Mouse (Mus musculus) limb, embryonic 14.5 days (tissue): ENCODE data around the gene Vmn1r181. TPM values are rescaled to one million over a fixed set of nuclear protein-coding genes. Genes with fewer than 3 reads are reported as not detected.
"Not testable (repeated sequence)": the region's sequence is repeated elsewhere in the genome, so short reads cannot be mapped to it uniquely, and the experiment has no call there.

Experiments
- ATAC-seq: fragments of 200-750 bp; cut with Nextera tagmentation; 2 replicates; pipeline ENCODE4 v1.8.0; 2017; ENCODE audit warnings: low read depth, moderate number of reproducible peaks, moderate TSS enrichment; ENCODE audit not compliant: low FRiP score
- DNase-seq: peaks from one replicate; pipeline ENCODE4 v3.0.0-alpha.2; 2015; ENCODE audit warnings: low spot score
- H3K27ac ChIP-seq: fragments of 300-500 bp; sonication (generic); replicated peaks from 2 replicates; pipeline ENCODE4 v1.5.1; 2014; ENCODE audit warnings: low read depth, mild to moderate bottlenecking, low read length, moderate library complexity, mixed read lengths
- H3K27me3 ChIP-seq: fragments of 300-500 bp; sonication (generic); 2 replicates; pipeline ENCODE4 v1.6.1; 2014; ENCODE audit warnings: low read length, mixed read lengths; ENCODE audit not compliant: control insufficient read depth, insufficient read depth
- H3K36me3 ChIP-seq: fragments of 300-500 bp; sonication (generic); 2 replicates; pipeline ENCODE4 v1.6.1; 2014; ENCODE audit warnings: mild to moderate bottlenecking, low read length, moderate library complexity, mixed read lengths; ENCODE audit not compliant: control insufficient read depth, insufficient read depth
- H3K4me1 ChIP-seq: fragments of 300-500 bp; sonication (generic); 2 replicates; pipeline ENCODE4 v1.6.1; 2014; ENCODE audit warnings: antibody characterized with exemption, low read length, mixed read lengths; ENCODE audit not compliant: control insufficient read depth, insufficient read depth
- H3K4me2 ChIP-seq: fragments of 300-500 bp; sonication (generic); replicated peaks from 2 replicates; pipeline ENCODE4 v1.6.1; 2014; ENCODE audit warnings: low read depth, mild to moderate bottlenecking, low read length, moderate library complexity; ENCODE audit not compliant: severe bottlenecking
- H3K4me3 ChIP-seq: fragments of 300-500 bp; sonication (generic); replicated peaks from 2 replicates; pipeline ENCODE4 v1.5.1; 2014; ENCODE audit warnings: low read length
- H3K9ac ChIP-seq: fragments of 300-500 bp; sonication (generic); 2 replicates; pipeline ENCODE4 v1.6.1; 2014; ENCODE audit warnings: mild to moderate bottlenecking, low read depth, low read length, moderate library complexity; ENCODE audit not compliant: severe bottlenecking
- H3K9me3 ChIP-seq: fragments of 300-500 bp; sonication (generic); 2 replicates; pipeline ENCODE4 v1.6.1; 2016; ENCODE audit warnings: low read length; ENCODE audit not compliant: control insufficient read depth
- POLR2A ChIP-seq: fragments of 200-500 bp; IDR thresholded peaks from 2 replicates; pipeline ENCODE4 v1.8.0; 2012; ENCODE audit warnings: inconsistent platforms, mild to moderate bottlenecking, moderate library complexity, borderline replicate concordance; ENCODE audit not compliant: insufficient read depth, insufficient read length; ENCODE audit errors: extremely low read depth
- WGBS: fragments of 180-500 bp; shearing (Covaris S2); extraction: QIAGEN DNeasy Blood & Tissue Kit; methylation state at CpG from one replicate; pipeline ENCODE4 v1.1.7; 2014; 5-methylcytosine and 5-hydroxymethylcytosine counted together
- polyA plus RNA-seq, 2 experiments: library from polyadenylated mRNA; depleted of rRNA in 1 of 2; stranded (reverse) in 1 of 2; unstranded in 1 of 2; fragments of >200 nt; fragmentation: Nextera tagmentation in 1 of 2; extraction: Ambion mirVana in 1 of 2; gene quantifications; 2 replicates each; pipeline versions ENCODE4 v1.2.1 to v1.2.3; 2012 to 2014

Vmn1r181 gene
- polyA plus RNA-seq (2012; rRNA removed) (not detected in 2 replicates), polyA plus RNA-seq (2014; fragmentation: Nextera tagmentation; extraction: Ambion mirVana) (not detected in 2 replicates)

GRCm38 (mm10) chr7:23974315-23974714, at the start of gene Vmn1r181:
Gene Vmn1r181 (plus strand): TSS chr7:23974615.
- not testable (repeated sequence) for H3K27me3 ChIP-seq, H3K4me2 ChIP-seq, H3K9me3 ChIP-seq, H3K9ac ChIP-seq, H3K27ac ChIP-seq, DNase-seq, ATAC-seq, H3K36me3 ChIP-seq, H3K4me3 ChIP-seq, H3K4me1 ChIP-seq
- WGBS: 83% methylated on average over 9 of the region's 9 CpGs

- 53% methylated on average over 2 of the region's 2 CpGs for WGBS
- Histone ChIP-seq H3K4me3 (no peak within 1 kb of the TSS), H3K4me1 (no peaks in the 10 kb centered on the region), H3K27ac (no peak within 1 kb of the TSS), H3K27me3 (no peaks in the 10 kb centered on the region), H3K9me3 (peaks cover 9% of the 10 kb centered on the region), H3K4me2 (no peak within 1 kb of the TSS), H3K9ac (no peak within 1 kb of the TSS), H3K36me3 (no peaks in the 10 kb centered on the region)
- TF ChIP-seq POLR2A: no peak
- ATAC-seq: no peak
- no peak for DNase-seq
Observed at GRCm38 (mm10) chr7:23926678-23927077, 47.7 kb upstream of the Vmn1r181 start, which contains the start of gene Vmn1r179. Gene Vmn1r179 (plus strand): TSS chr7:23926978.

- H3K4me3 ChIP-seq: no peak within 1 kb of the TSS
- ATAC-seq (no peak), DNase-seq (no peak)
- 0 out of 2 replicates have a peak, but pooled peaks cover 3% of the 10 kb centered on the region for H3K9me3 ChIP-seq
- no peak within 1 kb of the TSS for H3K9ac ChIP-seq
- H3K4me2 ChIP-seq: no peak within 1 kb of the TSS
- no peak for TF ChIP-seq POLR2A
- H3K27me3 ChIP-seq: no peaks in the 10 kb centered on the region
- no peak within 1 kb of the TSS for H3K27ac ChIP-seq
- H3K36me3 ChIP-seq: no peaks in the 10 kb centered on the region
- no peaks in the 10 kb centered on the region for H3K4me1 ChIP-seq
Observed at GRCm38 (mm10) chr7:23950332-23950731, 24.1 kb upstream of the Vmn1r181 start, which contains the start of gene Vmn1r180. Gene Vmn1r180 (plus strand): TSS chr7:23950632.

DNA sequence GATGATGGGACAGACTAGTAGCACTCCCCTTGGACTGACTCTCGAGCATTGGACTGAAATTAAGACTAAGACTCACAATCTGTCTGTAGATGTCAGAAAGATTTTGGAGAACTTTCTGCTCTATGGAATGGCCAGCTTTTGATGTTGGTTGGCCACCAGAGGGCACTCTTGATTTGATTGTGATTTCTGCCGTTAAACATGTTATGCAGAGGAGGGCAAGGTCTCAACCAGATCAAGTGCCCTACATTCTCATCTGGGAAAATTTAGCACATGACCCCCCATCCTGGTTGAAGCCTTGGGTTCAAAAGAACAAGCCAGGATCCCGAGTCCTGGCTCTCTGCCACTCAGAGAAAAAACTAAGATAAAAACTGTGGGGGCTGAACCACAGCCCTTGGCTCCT, 6.4 kb upstream of the Vmn1r181 start:
- WGBS: 48% methylated on average over 3 of the region's 3 CpGs
- not testable (repeated sequence) for H3K27ac ChIP-seq, H3K4me2 ChIP-seq, H3K4me1 ChIP-seq, H3K36me3 ChIP-seq, H3K9ac ChIP-seq, H3K27me3 ChIP-seq, ATAC-seq, DNase-seq, H3K4me3 ChIP-seq, H3K9me3 ChIP-seq

GRCm38 (mm10) chr7:24001391-24001790, 27.0 kb downstream of the Vmn1r181 start, which contains the start of gene V1rd19:
Gene V1rd19 (plus strand): TSS chr7:24001691.
- ATAC-seq (no peak), DNase-seq (no peak)
- no peaks in the 10 kb centered on the region for H3K4me1 ChIP-seq
- no peaks in the 10 kb centered on the region for H3K36me3 ChIP-seq
- WGBS: 58% methylated on average over 2 of the region's 2 CpGs
- no peak within 1 kb of the TSS for H3K9ac ChIP-seq
- no peak within 1 kb of the TSS for H3K27ac ChIP-seq
- no peaks in the 10 kb centered on the region for H3K27me3 ChIP-seq
- no peak for TF ChIP-seq POLR2A
- no peak within 1 kb of the TSS for H3K4me3 ChIP-seq
- H3K9me3 ChIP-seq: no peaks in the 10 kb centered on the region
- H3K4me2 ChIP-seq: no peak within 1 kb of the TSS

Other genes starting within 250 kb of the Vmn1r181 start
- gene Vmn1r174, start 222.3 kb upstream of the Vmn1r181 start, polyA plus RNA-seq (2012; rRNA removed): not detected in 2 replicates
- not detected in 2 replicates for gene Vmn1r174, start 222.3 kb upstream of the Vmn1r181 start, polyA plus RNA-seq (2014; fragmentation: Nextera tagmentation; extraction: Ambion mirVana)
- gene Vmn1r175, start 164.0 kb upstream of the Vmn1r181 start, polyA plus RNA-seq (2012; rRNA removed): not detected in 2 replicates
- not detected in 2 replicates for gene Vmn1r175, start 164.0 kb upstream of the Vmn1r181 start, polyA plus RNA-seq (2014; fragmentation: Nextera tagmentation; extraction: Ambion mirVana)
- gene Vmn1r176, start 137.2 kb upstream of the Vmn1r181 start, polyA plus RNA-seq (2012; rRNA removed): not detected in 2 replicates
- gene Vmn1r176, start 137.2 kb upstream of the Vmn1r181 start, polyA plus RNA-seq (2014; fragmentation: Nextera tagmentation; extraction: Ambion mirVana): not detected in 2 replicates
- gene Vmn1r177, start 108.2 kb upstream of the Vmn1r181 start, polyA plus RNA-seq (2012; rRNA removed): not detected in 2 replicates
- not detected in 2 replicates for gene Vmn1r177, start 108.2 kb upstream of the Vmn1r181 start, polyA plus RNA-seq (2014; fragmentation: Nextera tagmentation; extraction: Ambion mirVana)
- gene Vmn1r178, start 82.6 kb upstream of the Vmn1r181 start, polyA plus RNA-seq (2012; rRNA removed): not detected in 2 replicates
- gene Vmn1r178, start 82.6 kb upstream of the Vmn1r181 start, polyA plus RNA-seq (2014; fragmentation: Nextera tagmentation; extraction: Ambion mirVana): not detected in 2 replicates
- gene Vmn1r179, start 47.6 kb upstream of the Vmn1r181 start, polyA plus RNA-seq (2012; rRNA removed): not detected in 2 replicates
- not detected in 2 replicates for gene Vmn1r179, start 47.6 kb upstream of the Vmn1r181 start, polyA plus RNA-seq (2014; fragmentation: Nextera tagmentation; extraction: Ambion mirVana)
- gene Vmn1r180, start 24.0 kb upstream of the Vmn1r181 start, polyA plus RNA-seq (2012; rRNA removed): not detected in 2 replicates
- gene Vmn1r180, start 24.0 kb upstream of the Vmn1r181 start, polyA plus RNA-seq (2014; fragmentation: Nextera tagmentation; extraction: Ambion mirVana): not detected in 2 replicates
- not detected in 2 replicates for gene V1rd19, start 27.1 kb downstream of the Vmn1r181 start, polyA plus RNA-seq (2012; rRNA removed)
- gene V1rd19, start 27.1 kb downstream of the Vmn1r181 start, polyA plus RNA-seq (2014; fragmentation: Nextera tagmentation; extraction: Ambion mirVana): not detected in 2 replicates
- gene Vmn1r183, start 78.6 kb downstream of the Vmn1r181 start, polyA plus RNA-seq (2012; rRNA removed): not detected in 2 replicates
- gene Vmn1r183, start 78.6 kb downstream of the Vmn1r181 start, polyA plus RNA-seq (2014; fragmentation: Nextera tagmentation; extraction: Ambion mirVana): not detected in 2 replicates
- gene Zfp180, start 107.3 kb downstream of the Vmn1r181 start, polyA plus RNA-seq (2012; rRNA removed): 24.0 and 24.4 TPM in 2 replicates
- 19.6 and 21.9 TPM in 2 replicates for gene Zfp180, start 107.3 kb downstream of the Vmn1r181 start, polyA plus RNA-seq (2014; fragmentation: Nextera tagmentation; extraction: Ambion mirVana)
- gene Zfp112, start 137.7 kb downstream of the Vmn1r181 start, polyA plus RNA-seq (2012; rRNA removed): 3.6 and 5.1 TPM in 2 replicates
- 5.9 and 8.5 TPM in 2 replicates for gene Zfp112, start 137.7 kb downstream of the Vmn1r181 start, polyA plus RNA-seq (2014; fragmentation: Nextera tagmentation; extraction: Ambion mirVana)
- gene Zfp235, start 159.6 kb downstream of the Vmn1r181 start, polyA plus RNA-seq (2012; rRNA removed): 13.5 and 16.7 TPM in 2 replicates
- 17.5 and 20.9 TPM in 2 replicates for gene Zfp235, start 159.6 kb downstream of the Vmn1r181 start, polyA plus RNA-seq (2014; fragmentation: Nextera tagmentation; extraction: Ambion mirVana)
- 3.2 and 3.5 TPM in 2 replicates for gene Zfp114, start 200.4 kb downstream of the Vmn1r181 start, polyA plus RNA-seq (2012; rRNA removed)
- 4.0 and 5.0 TPM in 2 replicates for gene Zfp114, start 200.4 kb downstream of the Vmn1r181 start, polyA plus RNA-seq (2014; fragmentation: Nextera tagmentation; extraction: Ambion mirVana)
- 6.1 and 7.0 TPM in 2 replicates for gene Zfp111, start 236.8 kb downstream of the Vmn1r181 start, polyA plus RNA-seq (2012; rRNA removed)
- 12.7 TPM in 2 replicates for gene Zfp111, start 236.8 kb downstream of the Vmn1r181 start, polyA plus RNA-seq (2014; fragmentation: Nextera tagmentation; extraction: Ambion mirVana)